Mouse (Mus musculus): ENCODE data around the gene Rps27l. TPM values are rescaled to one million over a fixed set of nuclear protein-coding genes. Genes with fewer than 3 reads are reported as not detected.

Rps27l gene
- total RNA-seq, 2 experiments from 2014 or later = 34.0 to 34.9 TPM

DNA sequence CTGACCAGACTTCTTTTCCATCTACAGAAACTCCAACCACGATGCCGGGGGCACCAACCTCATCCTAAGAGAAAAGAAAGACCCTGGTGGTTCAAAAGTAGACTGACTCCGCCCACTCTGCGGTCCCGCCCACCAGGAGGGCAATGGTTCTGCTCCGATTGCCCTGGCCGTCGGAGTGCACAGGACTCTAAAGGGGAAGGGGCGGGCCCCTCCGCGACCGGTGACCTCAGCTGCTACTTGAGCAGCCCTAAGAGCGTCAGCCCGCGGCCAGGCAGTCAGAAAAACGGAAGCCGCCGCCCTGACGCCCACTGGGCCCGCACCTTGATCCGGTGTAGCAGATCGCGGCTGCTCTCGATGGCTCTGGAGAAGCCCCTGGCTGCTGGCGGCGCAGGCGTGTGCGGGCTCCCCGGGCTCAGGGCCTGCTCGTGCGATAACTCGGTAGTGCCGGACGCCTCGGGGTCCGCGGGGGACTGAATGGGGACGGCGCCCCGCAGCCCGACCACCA, 28.9 kb downstream of the Rps27l start:
- intact Hi-C loops (cut with DNase I) = loop anchor here (1.0 to 5.0 kb wide), 4 partner anchors 28 to 658 kb away; partner anchors contain the start of genes Rab8b and Rps27l
- peak; percentile 50 to 60 for DNase-seq (ENCODE audit: low spot score in 2 of 2)

DNA sequence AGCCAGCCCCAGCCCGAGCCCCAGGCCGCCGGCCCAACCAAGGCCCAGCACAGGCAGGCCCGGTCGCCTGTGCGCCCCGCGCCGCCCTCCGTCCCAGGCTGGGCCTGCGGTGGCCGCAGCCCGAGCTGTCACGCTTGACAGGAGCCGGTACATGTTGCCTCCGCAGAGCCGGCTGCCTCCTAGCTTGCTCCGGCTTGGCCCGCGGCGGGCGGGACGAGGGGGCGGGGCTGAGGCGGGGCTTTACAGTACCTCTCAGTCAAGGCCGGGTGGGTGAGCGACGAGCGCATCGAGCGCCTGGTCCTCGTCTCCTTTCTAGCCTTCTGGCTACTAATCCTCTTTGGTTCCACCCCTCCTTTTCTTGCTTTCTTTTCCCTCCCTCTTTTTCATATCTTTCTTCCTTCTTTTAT, 29.4 kb downstream of the Rps27l start, which contains the start of gene Lactb:
TSS of gene Lactb (minus strand) at position 246 of the 407 bp plus-strand sequence.
- DNase-seq (ENCODE audit: low spot score in 2 of 2) = peak; percentile 92 to 98
- intact Hi-C loops (cut with DNase I) = loop anchor here (1.0 to 5.0 kb wide), 4 partner anchors 29 to 657 kb away; partner anchors contain the start of genes Rab8b and Rps27l

DNA sequence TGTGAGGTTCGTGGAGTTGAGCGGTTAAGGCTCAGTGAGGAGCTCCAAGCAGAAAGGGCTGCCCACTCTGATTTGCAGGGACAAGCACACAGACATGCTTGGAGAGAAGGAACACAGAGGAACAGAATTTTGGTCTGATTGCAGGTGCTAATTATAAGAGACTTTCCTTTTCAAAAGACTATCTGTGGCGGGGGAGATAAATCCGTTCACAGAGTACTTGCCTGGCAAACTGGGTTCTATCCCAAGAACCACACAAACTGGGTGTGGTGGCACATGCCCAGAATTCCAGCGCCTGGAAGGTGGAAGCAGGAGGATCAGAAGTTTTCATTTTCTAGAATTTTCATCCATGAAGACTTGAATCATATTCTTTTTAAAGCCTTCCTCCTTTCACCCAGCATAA, 31.2 kb downstream of the Rps27l start:
- peak in 1 of 2 experiments; percentile 72 for DNase-seq (ENCODE audit: low spot score in 2 of 2)
- intact Hi-C loops (cut with DNase I) = loop anchor here (5.0 kb wide), 1 partner anchor 655 kb away; no protein-coding TSS in a partner anchor

DNA sequence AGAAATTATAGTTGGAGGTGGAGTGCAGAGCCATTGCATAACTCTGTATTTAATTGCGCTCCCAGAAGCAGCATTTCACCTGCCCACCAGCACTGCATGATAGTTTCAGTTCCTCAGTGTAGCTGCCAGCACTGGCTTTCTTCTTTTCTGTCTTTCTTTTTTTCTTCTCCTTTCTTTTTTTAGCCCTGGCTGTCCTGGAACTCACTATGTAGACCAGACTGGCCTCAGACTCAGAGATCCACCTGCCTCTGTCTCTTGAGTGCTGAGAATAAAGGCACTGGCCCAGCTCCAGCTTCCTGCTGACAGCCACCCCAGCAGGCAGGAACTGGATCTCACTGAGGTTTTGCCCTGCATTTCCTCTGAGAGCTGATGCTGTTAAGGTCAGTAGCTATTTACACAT, 32.1 kb downstream of the Rps27l start:
- DNase-seq (ENCODE audit: low spot score in 2 of 2) = peak; percentile 42 to 81
- intact Hi-C loops (cut with DNase I) = loop anchor here (5.0 kb wide), 1 partner anchor 654 kb away; no protein-coding TSS in a partner anchor

DNA sequence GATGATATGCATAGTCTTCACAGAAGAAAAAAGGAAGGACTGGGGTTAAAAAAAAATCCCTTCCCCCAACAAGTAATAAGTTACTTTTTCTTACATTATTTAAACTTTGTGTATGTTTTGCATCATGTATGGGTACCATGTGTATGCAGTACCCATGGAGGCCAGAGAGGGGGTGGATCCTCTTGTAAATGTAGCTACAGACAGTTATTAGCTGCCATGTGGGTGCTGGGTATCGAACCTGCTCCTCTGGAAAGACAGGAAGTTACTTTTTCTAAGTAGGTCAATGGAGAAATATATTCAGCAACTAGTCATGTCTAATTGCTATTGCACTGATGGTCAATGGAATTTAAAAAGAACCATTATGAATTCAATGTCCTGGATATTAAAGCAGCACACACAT, 32.6 kb downstream of the Rps27l start:
- intact Hi-C loops (cut with DNase I) = loop anchor here (5.0 kb wide), 1 partner anchor 654 kb away; no protein-coding TSS in a partner anchor
- DNase-seq (ENCODE audit: low spot score in 2 of 2) = no peak

DNA sequence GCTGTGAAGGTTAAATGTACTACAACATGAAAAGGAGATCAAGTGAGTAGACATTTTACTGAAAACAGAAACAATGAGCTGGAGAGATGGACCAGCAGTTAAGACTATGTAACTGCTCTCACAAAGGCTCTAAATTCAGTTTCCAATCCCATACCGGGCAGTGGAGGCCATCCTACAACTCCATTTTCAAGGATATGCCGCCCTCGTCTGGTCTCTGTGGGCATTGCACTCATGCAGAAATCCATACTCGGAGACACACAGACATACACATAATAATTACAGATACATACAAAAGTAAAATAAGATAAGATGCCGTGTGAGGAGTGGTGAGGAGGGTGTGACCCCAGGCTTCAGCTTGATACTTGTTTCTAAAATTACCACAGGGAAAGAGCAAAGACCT, 34.6 kb downstream of the Rps27l start:
- DNase-seq (ENCODE audit: low spot score in 2 of 2) = peak in 1 of 2 experiments; percentile 68
- intact Hi-C loops (cut with DNase I) = no loop called here

DNA sequence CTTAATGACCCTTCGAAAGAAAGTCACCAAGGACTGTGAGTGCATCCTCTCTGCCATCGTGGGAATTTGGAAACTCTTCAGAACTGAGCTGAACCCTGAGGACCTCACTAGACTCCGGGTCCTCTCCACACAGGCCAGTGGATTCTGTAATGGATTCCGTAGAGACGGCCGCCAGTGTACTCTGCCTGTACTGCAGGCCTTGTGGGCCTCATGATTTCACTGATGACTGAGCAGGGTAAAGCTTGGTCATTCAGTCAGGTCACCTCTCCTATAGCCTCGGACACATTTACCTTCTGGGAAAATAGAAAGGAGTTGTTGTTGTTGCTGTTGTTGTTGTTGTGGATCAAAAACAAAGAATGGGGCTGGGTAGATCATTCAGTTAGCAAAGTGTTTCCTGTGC, 36.2 kb downstream of the Rps27l start:
- DNase-seq (ENCODE audit: low spot score in 2 of 2) = no peak
- intact Hi-C loops (cut with DNase I) = no loop called here

DNA sequence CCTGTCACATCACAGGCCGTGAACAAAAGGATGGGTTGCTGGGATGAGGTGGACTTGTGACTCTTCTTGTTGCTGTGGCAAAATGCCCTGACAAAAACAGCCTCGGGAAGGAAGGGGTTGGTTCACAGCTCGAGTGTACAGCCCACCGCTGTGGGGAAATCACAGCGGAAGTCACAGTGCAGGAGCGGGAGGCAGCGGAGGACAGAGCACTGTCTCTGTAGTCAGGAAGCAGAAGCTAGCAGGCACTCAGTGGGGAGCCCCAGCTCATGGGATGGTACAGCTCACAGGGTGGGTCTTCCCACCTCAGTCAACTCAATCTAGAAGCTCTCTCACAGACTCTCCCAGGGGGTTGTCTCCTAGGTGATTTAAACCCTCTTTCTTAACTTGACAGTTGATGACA, 39.5 kb downstream of the Rps27l start:
- intact Hi-C loops (cut with DNase I) = loop anchor here (5.0 kb wide), 1 partner anchor 473 kb away; the partner anchor contains the start of gene Fbxl22
- no peak for DNase-seq (ENCODE audit: low spot score in 2 of 2)

DNA sequence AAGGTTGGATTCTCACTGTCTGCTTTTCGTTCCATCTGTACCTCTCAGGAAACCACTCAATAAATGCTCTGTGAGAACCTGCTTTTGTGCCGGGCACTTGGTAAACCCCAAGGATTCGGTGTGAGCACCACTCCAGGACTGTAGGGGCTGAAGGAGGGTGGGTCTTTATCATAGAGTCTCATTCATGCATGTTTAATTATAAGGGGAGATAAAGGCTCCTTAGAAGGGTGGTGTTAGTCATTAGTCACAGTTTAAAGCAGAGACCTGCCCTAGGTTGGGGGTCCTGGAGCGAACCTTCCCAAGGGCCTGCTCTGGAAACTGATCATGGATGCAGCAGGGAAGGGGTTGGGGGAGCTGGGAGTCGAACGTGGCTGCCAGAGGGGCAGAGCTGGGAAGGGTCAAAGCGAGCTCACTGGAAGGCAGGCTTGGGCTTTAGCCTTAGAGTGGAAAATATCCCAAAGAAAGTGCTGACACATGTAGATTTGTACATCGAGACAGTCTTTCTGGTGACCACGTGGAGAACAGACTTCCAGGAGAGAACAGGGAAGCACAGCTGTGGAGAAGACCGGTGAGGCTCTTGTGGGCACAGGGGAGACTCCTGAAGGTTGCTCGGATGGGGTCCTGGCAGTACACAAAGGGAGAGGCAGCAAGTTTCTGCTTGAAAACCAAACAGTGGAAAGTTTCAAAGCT, 42.5 kb downstream of the Rps27l start:
- intact Hi-C loops (cut with DNase I) = loop anchor here (5.0 kb wide), 1 partner anchor 476 kb away; the partner anchor contains the start of gene Fbxl22
- no peak for DNase-seq (ENCODE audit: low spot score in 2 of 2)

DNA sequence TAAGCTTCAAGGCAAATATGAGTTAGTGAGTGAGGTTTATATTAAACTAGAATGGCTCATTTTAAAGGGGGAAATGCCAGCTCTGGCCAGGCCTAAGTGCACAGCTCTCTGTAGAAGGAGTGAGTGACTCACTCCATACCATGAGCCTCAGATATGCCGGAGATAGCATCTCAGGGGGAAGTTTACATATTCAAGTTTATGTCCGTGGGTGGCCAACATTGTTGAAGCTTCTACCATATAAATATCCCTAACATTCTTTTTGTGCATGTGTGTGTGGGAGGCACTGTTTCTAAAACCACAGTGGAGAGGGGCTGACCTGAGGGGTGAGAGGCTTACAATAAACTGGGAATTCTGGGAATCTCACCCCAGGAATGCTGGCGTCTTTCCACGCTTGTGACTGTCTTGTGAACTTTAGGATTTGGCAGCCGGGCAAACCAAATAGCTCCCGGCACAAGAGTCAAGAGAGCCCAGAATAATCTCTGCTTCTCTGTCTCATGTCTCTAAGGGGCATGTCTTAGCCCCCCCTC, 43.1 kb downstream of the Rps27l start:
- intact Hi-C loops (cut with DNase I) = loop anchor here (5.0 kb wide), 1 partner anchor 477 kb away; the partner anchor contains the start of gene Fbxl22
- peak in 1 of 2 experiments; percentile 83 for DNase-seq (ENCODE audit: low spot score in 2 of 2)

DNA sequence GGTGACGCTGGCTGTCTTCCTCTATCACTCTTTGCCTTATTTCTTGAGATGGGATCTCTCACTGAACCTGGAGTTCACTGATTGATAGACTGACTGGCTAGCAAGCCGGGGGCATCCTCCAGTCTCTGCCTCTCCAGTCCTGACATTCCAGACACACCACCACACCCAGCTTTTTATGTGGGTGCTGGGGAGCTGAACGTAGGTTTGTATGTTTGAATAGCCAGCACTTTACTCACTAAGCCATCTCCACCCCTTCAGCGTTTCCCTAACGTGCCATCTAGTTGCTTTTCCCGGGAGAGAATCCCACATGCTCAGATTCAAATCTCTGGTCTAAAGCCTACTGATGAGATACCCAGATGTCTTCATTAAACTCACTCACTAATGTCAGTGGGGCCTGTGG, 43.7 kb downstream of the Rps27l start:
- peak in 1 of 2 experiments; percentile 69 for DNase-seq (ENCODE audit: low spot score in 2 of 2)
- intact Hi-C loops (cut with DNase I) = loop anchor here (5.0 kb wide), 1 partner anchor 477 kb away; the partner anchor contains the start of gene Fbxl22

DNA sequence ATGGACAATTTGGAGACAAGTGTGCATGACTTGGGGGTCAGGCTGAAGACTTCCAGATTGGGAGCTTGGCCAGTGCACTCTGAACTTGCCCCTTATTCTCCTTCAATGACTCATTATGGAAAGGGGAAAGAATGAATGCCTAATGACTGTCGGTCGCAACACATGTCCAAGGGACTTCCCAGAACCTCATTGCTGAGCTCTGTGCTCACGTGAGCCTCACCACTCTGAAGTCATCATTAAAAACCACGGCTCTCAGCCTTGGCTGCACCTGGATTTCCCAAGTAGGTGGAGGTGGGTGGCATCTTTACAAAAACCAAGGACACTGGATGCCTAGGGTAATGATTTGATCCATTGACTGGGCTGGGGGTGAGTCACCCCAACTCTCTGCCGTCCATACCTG, 44.2 kb downstream of the Rps27l start:
- DNase-seq (ENCODE audit: low spot score in 2 of 2) = no peak
- intact Hi-C loops (cut with DNase I) = no loop called here

DNA sequence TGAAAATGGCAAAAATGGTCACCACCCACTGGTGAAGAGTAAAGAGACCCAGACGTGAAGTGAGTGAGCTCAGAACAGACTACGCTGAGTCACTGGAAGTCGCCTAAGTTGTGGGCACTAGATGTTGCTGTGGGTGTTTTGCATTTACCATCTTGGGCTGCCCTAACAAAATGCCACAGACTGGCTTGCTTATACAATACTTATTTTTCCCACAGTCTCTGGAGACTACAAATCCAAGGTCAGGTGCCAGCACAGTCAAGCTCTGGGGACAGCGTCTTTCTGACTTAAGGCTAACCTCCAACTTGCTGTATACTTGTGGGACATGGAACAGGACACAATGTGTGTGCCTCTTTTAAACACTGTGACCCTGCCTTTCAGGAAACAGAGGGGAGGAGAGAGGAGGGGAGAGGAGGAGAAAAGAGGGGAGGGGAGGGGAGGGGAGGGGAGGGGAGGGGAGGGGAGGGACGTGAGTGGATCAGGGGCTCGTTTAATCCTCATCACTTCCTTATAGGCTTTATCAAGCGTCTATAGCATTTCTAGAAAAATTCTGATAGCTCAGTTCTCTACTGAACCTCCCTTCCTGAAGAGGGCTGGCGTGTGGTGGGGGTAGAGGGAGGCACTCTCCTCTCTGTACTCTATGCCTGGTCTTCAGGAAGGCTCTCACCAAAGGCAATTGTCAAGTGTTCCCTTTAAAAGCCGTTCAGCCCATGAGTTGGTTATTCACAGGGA, 45.3 kb downstream of the Rps27l start:
- intact Hi-C loops (cut with DNase I) = no loop called here
- peak in 1 of 2 experiments; percentile 90 for DNase-seq (ENCODE audit: low spot score in 2 of 2)

DNA sequence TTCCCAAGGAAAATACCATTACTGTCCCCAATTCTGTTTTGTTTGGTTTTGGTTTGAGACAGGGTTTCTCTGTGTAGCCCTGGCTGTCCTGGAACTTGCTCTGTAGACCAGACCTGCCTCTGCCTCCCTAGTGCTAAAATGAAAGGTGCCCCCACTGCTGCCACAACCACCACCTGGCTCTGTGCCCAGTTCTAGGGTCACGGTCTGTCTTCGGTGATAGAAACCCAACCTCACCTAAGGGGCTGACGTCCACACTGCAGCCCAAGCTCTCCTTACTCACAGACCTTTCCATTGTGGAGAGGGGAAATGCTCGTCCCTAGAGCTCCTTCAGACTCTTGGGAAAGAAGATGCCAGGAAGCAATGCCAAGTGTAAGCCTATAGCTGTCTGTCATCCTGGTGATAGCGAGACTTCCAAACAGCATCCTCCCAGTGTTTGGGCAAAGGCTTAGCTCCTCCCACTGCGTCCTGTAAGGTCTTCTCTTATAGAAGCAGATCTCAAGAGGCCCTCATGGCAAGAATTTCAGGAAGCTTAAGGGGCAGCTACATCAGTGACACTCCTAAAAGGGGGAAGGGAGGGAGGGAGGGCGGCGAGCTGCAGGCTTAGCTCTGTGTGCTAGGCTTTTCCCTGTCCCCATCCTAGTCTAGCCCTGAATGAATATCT, 46.0 kb downstream of the Rps27l start:
- no peak for DNase-seq (ENCODE audit: low spot score in 2 of 2)
- intact Hi-C loops (cut with DNase I) = no loop called here

Other genes with a start within 250 kb of the Rps27l start
- 10 to 100 TPM; 11.8 to 15.0 TPM for gene Car12, start 232.4 kb upstream of the Rps27l start, total RNA-seq (2021)
- gene Aph1b, start 150.6 kb upstream of the Rps27l start, total RNA-seq (2021) = 10 to 100 TPM; 20.2 to 21.5 TPM
- gene Gm10647, start 149.0 kb upstream of the Rps27l start, total RNA-seq (2021) = under 1 TPM; 0.28 to 0.41 TPM
- 1 to 10 TPM; 6.8 to 7.0 TPM for gene Aph1c, start 111.4 kb upstream of the Rps27l start, total RNA-seq (2021)
- gene Rab8b, start 26.4 kb upstream of the Rps27l start, total RNA-seq (2021) = 10 to 100 TPM; 27.2 to 31.0 TPM
- gene Lactb, start 29.4 kb downstream of the Rps27l start, total RNA-seq (2021) = 10 to 100 TPM; 18.7 to 20.5 TPM
- gene Tpm1, start 103.3 kb downstream of the Rps27l start, total RNA-seq (2021) = 100 to 1,000 TPM; 228 to 236 TPM

All from left cerebral cortex, postnatal 25 days (tissue).